Comparison of ENCODE assay signal across 1 mouse cellular context in genomic region chr12:85292906-85293305, GRCm38 (mm10).
TF ChIP-seq lines count a peak whose summit lies in the region.

No protein-coding gene starts in this region.

TF ChIP-seq in CH12.LX, 34 proteins besides CTCF, POLR2A, EP300 and RAD21:
- TF ChIP-seq UBTF (IDR thresholded peaks at IDR 0.05; ENCODE audit: low read depth, low read length) (no peak), SMC3 (IDR thresholded peaks at IDR 0.05; ENCODE audit: low read depth, low read length) (peak; percentile 30), USF2 (conservative IDR thresholded peaks at IDR 0.05; ENCODE audit: low read depth, low read length) (no peak), USF1 (IDR thresholded peaks at IDR 0.05; ENCODE audit: low read depth, low read length) (no peak), MAZ (IDR thresholded peaks at IDR 0.05; ENCODE audit: low read depth, low read length) (no peak)
